Mouse (Mus musculus): ENCODE measurements around the gene Sik2.

GRCm38 (mm10) chr9:50941804-50942401, 67.0 kb downstream of the Sik2 start:
- no peak for TF ChIP-seq POLR2A (IDR thresholded peaks at IDR 0.05; ENCODE audit: low read depth, low read length)
- TF ChIP-seq CTCF (IDR thresholded peaks at IDR 0.05; ENCODE audit: extremely low read depth, insufficient read length, insufficient replicate concordance, low read depth, low read length) = no peak

All from small intestine, adult 2 months (tissue).